Mouse (Mus musculus): ENCODE results near the gene Fam160a1. TPM values are rescaled to one million over a fixed set of nuclear protein-coding genes. Genes with fewer than 3 reads are reported as not detected.

Gene Fam160a1
- polyA plus RNA-seq, 1 experiment, result 0.90 TPM

DNA sequence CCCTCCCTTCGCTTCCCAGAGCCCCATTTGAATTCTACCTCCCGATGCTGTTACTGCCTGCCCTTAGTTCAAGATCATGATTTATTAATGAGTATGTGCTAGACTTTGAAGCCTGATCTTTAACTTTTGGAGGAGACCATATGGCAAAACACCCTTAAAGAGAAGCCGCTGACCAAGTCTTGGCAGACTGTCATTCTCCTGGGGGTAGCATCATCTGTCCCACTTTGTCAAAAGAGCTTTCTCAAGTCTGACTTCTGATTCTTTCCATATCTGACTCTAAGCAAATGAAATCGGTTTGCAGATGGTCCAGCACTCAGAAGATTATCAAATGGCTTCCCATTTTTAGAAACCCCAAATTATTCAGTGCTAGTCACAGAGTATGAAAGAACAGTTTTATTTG is 27.3 kb downstream of the Fam160a1 start:
- H3K4me3 ChIP-seq (ENCODE audit: control insufficient read depth, low read depth, low read length), result no peak overlapping the region
- H3K27ac ChIP-seq (ENCODE audit: control insufficient read depth, insufficient read depth, low read depth, low read length), result no peak overlapping the region
- H3K36me3 ChIP-seq (ENCODE audit: control insufficient read depth, insufficient read depth, low read length), result no peaks in the 10 kb centered on the region
- H3K27me3 ChIP-seq (ENCODE audit: control insufficient read depth, insufficient read depth, low read length), result no peaks in the 10 kb centered on the region
- no peaks in the 10 kb centered on the region for H3K4me1 ChIP-seq (ENCODE audit: control insufficient read depth, insufficient read depth, low read length)
- TF ChIP-seq CTCF (IDR thresholded peaks at IDR 0.05; ENCODE audit: control insufficient read depth, insufficient read depth, insufficient replicate concordance, low read depth, low read length) (no peak), POLR2A (IDR thresholded peaks at IDR 0.05; ENCODE audit: control insufficient read depth, low read depth, low read length) (no peak)

DNA sequence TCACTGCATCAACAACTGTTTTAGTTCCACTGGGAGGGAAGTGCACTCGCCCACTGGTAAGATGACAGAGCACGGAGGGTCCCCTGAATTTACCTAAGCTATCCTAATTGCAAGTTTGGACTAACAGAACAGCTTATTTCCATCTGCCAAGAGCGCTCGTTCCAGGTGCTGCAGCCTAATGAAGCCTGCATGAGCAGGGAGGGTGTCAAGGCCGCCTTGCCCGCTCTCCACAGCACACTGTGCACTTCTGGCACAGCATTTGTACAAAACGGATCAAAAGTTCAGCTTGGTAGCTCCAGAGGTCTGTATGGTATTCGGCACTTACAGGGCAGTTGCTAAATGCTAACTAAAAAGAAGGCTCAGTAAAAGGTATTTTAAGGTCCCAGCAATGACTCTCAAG is 30.6 kb downstream of the Fam160a1 start:
- H3K27ac ChIP-seq (ENCODE audit: control insufficient read depth, insufficient read depth, low read depth, low read length), result no peak overlapping the region
- no peaks in the 10 kb centered on the region for H3K27me3 ChIP-seq (ENCODE audit: control insufficient read depth, insufficient read depth, low read length)
- no peaks in the 10 kb centered on the region for H3K36me3 ChIP-seq (ENCODE audit: control insufficient read depth, insufficient read depth, low read length)
- no peak for TF ChIP-seq CTCF (IDR thresholded peaks at IDR 0.05; ENCODE audit: control insufficient read depth, insufficient read depth, insufficient replicate concordance, low read depth, low read length)
- no peak overlapping the region for H3K4me3 ChIP-seq (ENCODE audit: control insufficient read depth, low read depth, low read length)
- no peaks in the 10 kb centered on the region for H3K4me1 ChIP-seq (ENCODE audit: control insufficient read depth, insufficient read depth, low read length)

DNA sequence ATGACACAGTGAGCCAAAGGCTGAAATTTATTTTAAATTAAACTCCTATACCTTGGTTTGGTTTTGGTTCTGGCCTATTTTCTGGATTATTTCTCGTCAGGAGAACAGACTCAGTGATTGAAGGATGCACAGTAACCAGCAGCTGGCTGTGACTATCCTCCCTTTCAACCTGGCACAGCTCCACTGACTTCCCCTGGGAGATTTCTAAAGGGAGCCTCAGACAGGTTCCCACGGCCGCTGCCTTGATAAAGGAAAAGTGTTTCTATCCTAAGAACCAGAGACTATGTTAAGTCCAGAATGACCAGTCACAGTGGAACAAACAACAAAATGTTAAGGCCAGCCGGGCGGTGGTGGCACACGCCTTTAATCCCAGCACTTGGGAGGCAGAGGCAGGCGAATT is 36.2 kb downstream of the Fam160a1 start:
- Histone ChIP-seq H3K4me3 (ENCODE audit: control insufficient read depth, low read depth, low read length) (no peak overlapping the region), H3K27ac (ENCODE audit: control insufficient read depth, insufficient read depth, low read depth, low read length) (no peak overlapping the region), H3K27me3 (ENCODE audit: control insufficient read depth, insufficient read depth, low read length) (no peaks in the 10 kb centered on the region), H3K36me3 (ENCODE audit: control insufficient read depth, insufficient read depth, low read length) (no peaks in the 10 kb centered on the region), H3K4me1 (ENCODE audit: control insufficient read depth, insufficient read depth, low read length) (no peaks in the 10 kb centered on the region)
- no peak for TF ChIP-seq POLR2A (IDR thresholded peaks at IDR 0.05; ENCODE audit: control insufficient read depth, low read depth, low read length)
- no peak for TF ChIP-seq CTCF (IDR thresholded peaks at IDR 0.05; ENCODE audit: control insufficient read depth, insufficient read depth, insufficient replicate concordance, low read depth, low read length)

DNA sequence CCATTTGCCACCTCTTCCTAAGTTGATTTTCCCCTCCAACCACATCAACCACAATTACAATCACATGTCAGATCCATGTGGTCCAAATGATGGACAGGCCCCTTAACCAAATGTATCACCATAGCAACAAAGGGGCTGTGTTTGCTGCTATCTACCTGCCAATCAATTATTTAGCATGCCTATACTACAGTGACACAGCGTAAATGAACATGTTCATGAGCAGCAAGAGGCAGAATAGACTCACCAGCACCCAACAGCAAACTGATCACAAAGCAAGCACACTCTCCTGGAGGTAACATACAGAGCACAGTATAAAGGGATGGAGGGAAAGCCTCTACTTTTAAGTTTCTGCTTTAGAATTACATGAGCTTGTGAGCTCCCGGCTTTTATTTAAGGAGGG is 36.8 kb downstream of the Fam160a1 start:
- Histone ChIP-seq H3K27ac (ENCODE audit: control insufficient read depth, insufficient read depth, low read depth, low read length) (no peak overlapping the region), H3K4me3 (ENCODE audit: control insufficient read depth, low read depth, low read length) (no peak overlapping the region), H3K27me3 (ENCODE audit: control insufficient read depth, insufficient read depth, low read length) (no peaks in the 10 kb centered on the region), H3K4me1 (ENCODE audit: control insufficient read depth, insufficient read depth, low read length) (no peaks in the 10 kb centered on the region), H3K36me3 (ENCODE audit: control insufficient read depth, insufficient read depth, low read length) (no peaks in the 10 kb centered on the region)
- TF ChIP-seq CTCF (IDR thresholded peaks at IDR 0.05; ENCODE audit: control insufficient read depth, insufficient read depth, insufficient replicate concordance, low read depth, low read length) (no peak), POLR2A (IDR thresholded peaks at IDR 0.05; ENCODE audit: control insufficient read depth, low read depth, low read length) (no peak)

DNA sequence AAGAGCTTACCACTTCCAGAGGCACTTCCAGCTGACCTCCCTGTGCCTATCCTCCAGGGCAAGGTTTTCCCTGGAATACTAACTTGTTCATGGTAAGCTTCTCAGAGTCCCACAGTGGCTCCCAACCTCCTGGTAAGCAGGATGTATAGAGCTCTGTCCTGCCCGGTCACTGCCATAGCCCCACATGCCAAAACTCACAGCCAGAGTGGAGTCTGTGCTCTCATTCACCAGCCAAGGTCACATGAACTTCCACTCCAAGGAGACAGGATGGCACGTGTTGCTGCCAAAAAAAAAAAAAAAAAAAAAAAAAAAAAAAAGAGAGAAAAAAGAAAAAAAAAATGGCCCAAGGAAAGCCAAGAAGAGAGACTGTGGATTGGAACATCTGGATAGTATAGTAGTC is 39.2 kb downstream of the Fam160a1 start:
- Histone ChIP-seq H3K4me1 (ENCODE audit: control insufficient read depth, insufficient read depth, low read length) (no peaks in the 10 kb centered on the region), H3K27me3 (ENCODE audit: control insufficient read depth, insufficient read depth, low read length) (no peaks in the 10 kb centered on the region), H3K27ac (ENCODE audit: control insufficient read depth, insufficient read depth, low read depth, low read length) (no peak overlapping the region), H3K4me3 (ENCODE audit: control insufficient read depth, low read depth, low read length) (no peak overlapping the region), H3K36me3 (ENCODE audit: control insufficient read depth, insufficient read depth, low read length) (no peaks in the 10 kb centered on the region)
- TF ChIP-seq POLR2A (IDR thresholded peaks at IDR 0.05; ENCODE audit: control insufficient read depth, low read depth, low read length), result no peak
- no peak for TF ChIP-seq CTCF (IDR thresholded peaks at IDR 0.05; ENCODE audit: control insufficient read depth, insufficient read depth, insufficient replicate concordance, low read depth, low read length)

DNA sequence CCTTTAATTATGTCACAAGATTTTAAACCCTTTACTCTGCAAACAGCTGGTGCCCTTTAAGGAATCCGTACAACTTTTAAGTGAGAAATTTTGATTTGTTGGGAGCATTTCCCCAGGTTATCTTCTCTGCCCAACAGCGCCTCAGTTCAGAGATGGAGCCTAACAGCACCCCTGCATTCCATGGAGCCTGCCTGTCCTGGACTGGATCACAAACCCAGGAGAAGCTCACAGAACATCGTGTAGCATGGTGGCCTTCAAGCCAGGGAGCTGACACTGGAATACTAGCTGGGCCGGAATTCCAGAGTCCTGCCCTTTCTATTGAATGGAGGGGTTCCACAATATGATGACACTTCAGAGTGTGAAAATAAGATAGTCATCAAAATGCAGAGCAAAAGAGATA is 39.7 kb downstream of the Fam160a1 start:
- no peaks in the 10 kb centered on the region for H3K4me1 ChIP-seq (ENCODE audit: control insufficient read depth, insufficient read depth, low read length)
- no peak for TF ChIP-seq POLR2A (IDR thresholded peaks at IDR 0.05; ENCODE audit: control insufficient read depth, low read depth, low read length)
- TF ChIP-seq CTCF (IDR thresholded peaks at IDR 0.05; ENCODE audit: control insufficient read depth, insufficient read depth, insufficient replicate concordance, low read depth, low read length), result no peak
- H3K27ac ChIP-seq (ENCODE audit: control insufficient read depth, insufficient read depth, low read depth, low read length), result no peak overlapping the region
- no peaks in the 10 kb centered on the region for H3K27me3 ChIP-seq (ENCODE audit: control insufficient read depth, insufficient read depth, low read length)
- H3K4me3 ChIP-seq (ENCODE audit: control insufficient read depth, low read depth, low read length), result no peak overlapping the region
- H3K36me3 ChIP-seq (ENCODE audit: control insufficient read depth, insufficient read depth, low read length), result no peaks in the 10 kb centered on the region

DNA sequence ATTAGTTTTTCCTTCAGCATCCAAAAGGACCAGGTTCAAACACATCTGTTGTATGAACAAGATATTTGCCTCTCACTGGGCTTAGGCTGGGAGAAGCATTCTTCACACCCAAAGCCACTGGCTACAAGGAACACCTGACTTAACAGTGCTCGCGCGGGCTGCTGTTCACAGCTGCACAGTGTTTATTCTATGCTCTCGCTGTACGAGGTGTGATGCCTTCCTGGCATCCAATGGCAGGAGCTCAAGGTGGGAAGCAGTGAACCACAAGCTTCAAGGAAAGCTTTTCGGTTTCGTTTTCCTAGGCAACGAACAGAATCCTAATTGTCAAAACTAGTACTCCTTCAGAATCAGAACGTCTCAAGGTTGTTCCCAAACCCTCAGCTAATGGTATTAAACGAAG is 40.4 kb downstream of the Fam160a1 start:
- no peak for TF ChIP-seq CTCF (IDR thresholded peaks at IDR 0.05; ENCODE audit: control insufficient read depth, insufficient read depth, insufficient replicate concordance, low read depth, low read length)
- TF ChIP-seq POLR2A (IDR thresholded peaks at IDR 0.05; ENCODE audit: control insufficient read depth, low read depth, low read length), result no peak
- no peaks in the 10 kb centered on the region for H3K4me1 ChIP-seq (ENCODE audit: control insufficient read depth, insufficient read depth, low read length)
- no peaks in the 10 kb centered on the region for H3K36me3 ChIP-seq (ENCODE audit: control insufficient read depth, insufficient read depth, low read length)
- no peaks in the 10 kb centered on the region for H3K27me3 ChIP-seq (ENCODE audit: control insufficient read depth, insufficient read depth, low read length)
- no peak overlapping the region for H3K27ac ChIP-seq (ENCODE audit: control insufficient read depth, insufficient read depth, low read depth, low read length)
- H3K4me3 ChIP-seq (ENCODE audit: control insufficient read depth, low read depth, low read length), result no peak overlapping the region

DNA sequence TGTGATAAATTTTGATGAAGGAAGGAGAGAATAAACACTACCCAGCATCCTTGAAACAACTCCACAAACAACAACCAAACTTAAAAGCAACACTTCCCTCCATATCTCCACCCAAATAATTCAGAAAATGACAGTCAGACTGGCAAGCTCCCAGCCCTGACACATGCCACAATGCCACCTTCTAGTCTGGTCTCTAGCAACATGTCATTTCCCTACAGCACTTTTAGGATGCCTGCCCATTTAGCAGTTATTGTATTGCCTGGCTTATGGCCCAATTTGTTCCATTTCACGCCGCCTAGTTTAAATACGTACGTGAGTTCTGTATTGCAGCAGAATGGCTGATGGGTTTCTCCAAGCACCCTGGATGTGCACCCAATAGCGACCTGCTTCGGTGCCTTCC is 41.0 kb downstream of the Fam160a1 start:
- no peaks in the 10 kb centered on the region for H3K4me1 ChIP-seq (ENCODE audit: control insufficient read depth, insufficient read depth, low read length)

More for the DNA sequence above, 41.0 kb downstream of the Fam160a1 start:
- no peaks in the 10 kb centered on the region for H3K36me3 ChIP-seq (ENCODE audit: control insufficient read depth, insufficient read depth, low read length)
- no peak overlapping the region for H3K27ac ChIP-seq (ENCODE audit: control insufficient read depth, insufficient read depth, low read depth, low read length)
- H3K27me3 ChIP-seq (ENCODE audit: control insufficient read depth, insufficient read depth, low read length), result no peaks in the 10 kb centered on the region
- H3K4me3 ChIP-seq (ENCODE audit: control insufficient read depth, low read depth, low read length), result no peak overlapping the region
- no peak for TF ChIP-seq CTCF (IDR thresholded peaks at IDR 0.05; ENCODE audit: control insufficient read depth, insufficient read depth, insufficient replicate concordance, low read depth, low read length)
- TF ChIP-seq POLR2A (IDR thresholded peaks at IDR 0.05; ENCODE audit: control insufficient read depth, low read depth, low read length), result no peak
